Mouse (Mus musculus) testis, postnatal 14 days (tissue): Measurements from ENCODE around the gene Ampd2.

Experiments
- DNase-seq: peaks from one replicate; pipeline ENCODE4 v3.0.0; 2021; ENCODE audit warnings: low spot score

Gene Ampd2

DNA sequence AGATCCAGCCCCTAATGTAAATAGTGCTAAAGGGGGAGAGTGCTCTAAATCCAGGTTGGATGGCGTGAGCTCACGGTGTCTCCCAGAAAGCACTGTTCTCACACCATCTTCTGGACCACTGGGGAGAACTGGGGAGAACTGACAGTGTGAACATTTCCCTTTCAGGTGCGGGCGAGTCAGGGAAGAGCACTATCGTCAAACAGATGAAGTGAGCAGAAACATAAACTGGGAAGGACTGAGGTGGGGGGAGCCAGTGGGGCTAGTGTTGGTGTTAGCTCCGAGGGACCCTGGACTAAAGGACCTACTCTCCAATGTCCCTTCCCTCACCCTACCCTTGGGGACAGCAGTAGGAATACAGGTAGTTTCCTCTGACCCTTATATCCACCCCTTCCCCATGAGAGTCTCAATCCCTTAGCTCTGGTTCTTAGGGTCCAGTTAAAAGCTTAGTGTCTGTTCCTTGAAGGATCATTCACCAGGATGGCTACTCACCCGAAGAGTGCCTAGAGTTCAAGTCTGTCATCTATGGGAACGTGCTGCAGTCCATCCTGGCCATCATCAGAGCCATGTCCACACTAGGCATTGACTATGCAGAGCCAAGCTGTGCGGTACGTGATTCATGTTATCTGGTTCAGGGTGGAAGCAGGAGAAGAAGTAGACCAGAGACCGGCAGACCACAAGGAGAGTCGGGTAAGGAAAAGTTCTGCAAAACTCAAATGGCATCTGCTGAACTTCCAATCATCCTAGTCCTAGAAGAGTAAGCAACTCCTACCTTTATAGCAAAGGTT is 8.7 kb upstream of the Ampd2 start:
- DNase-seq, result no peak

- no peak for DNase-seq
These were observed 7.7 kb upstream of the Ampd2 start for GRCm38 (mm10) chr3:108094146-108094545.

- DNase-seq, result no peak
These were observed 6.9 kb upstream of the Ampd2 start for GRCm38 (mm10) chr3:108093306-108093705.

- no peak for DNase-seq
These were observed 6.2 kb upstream of the Ampd2 start, which contains the start of gene Gnat2 for GRCm38 (mm10) chr3:108092536-108093115. Gnat2 (plus strand) TSS chr3:108092789.

GRCm38 (mm10) chr3:108092030-108092429 is 5.6 kb upstream of the Ampd2 start:
- no peak for DNase-seq

GRCm38 (mm10) chr3:108090561-108090960 is 4.1 kb upstream of the Ampd2 start:
- DNase-seq, result no peak

DNA sequence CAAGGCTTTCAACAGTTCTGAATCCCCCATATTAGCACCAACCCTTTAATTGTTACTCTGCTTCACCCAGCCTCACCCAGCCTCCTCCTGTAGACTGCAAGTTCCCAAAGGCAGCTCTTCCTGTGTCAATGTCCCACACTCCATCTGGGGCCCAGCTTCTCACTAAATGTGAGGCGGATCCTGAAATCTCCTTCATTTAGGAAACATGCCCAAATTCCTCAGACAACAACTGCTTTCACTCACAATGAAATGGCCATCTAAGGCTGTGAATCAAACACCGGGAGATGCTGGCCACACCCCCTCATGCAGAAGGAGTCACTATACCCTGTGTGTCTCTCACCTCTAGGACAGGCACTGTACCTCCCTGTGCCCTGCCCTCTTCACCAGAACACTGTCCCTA is 3.5 kb upstream of the Ampd2 start:
- DNase-seq, result no peak

- DNase-seq, result no peak
These were observed 2.5 kb upstream of the Ampd2 start for GRCm38 (mm10) chr3:108088842-108089380.

- no peak for DNase-seq
These were observed 878 bp upstream of the Ampd2 start for GRCm38 (mm10) chr3:108087329-108087728.

DNA sequence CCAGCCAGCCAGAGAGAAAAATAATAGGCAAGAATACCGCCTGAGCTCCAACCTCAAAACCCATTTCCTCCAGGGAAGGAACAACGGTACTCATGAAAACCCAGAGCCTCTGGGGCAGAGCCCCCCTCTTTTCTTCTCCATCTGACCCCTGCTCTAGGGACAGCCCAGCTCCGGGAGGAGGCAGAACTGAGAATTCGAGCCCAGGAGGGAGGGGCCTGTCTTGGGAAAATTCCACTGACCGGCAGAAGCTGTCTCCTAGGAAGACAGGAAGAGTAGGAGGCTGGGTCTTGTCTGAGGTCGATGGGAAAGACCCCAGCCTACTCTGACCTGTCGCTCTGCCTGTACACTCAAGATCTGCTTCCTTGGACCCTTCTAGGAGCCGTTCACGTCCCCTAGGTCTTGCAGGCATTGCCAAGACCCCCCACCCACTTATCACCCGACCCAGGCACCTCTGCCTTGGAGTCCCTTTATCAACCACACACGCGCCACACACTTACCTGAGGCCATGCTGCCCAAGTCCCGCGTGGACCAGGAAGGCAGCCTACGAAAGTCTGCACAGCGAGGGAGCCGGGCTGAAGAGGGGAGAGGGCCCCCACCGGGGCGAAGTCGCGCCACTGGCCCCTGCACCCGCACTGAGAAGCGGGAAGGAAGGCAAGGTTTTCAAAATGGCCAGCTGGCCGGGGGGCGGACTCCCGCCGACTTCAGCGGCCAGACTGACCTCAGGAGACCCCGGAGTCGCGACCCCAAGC is 556 bp downstream of the Ampd2 start:
- DNase-seq, result peak; percentile 77

GRCm38 (mm10) chr3:108085281-108085720 is 1.1 kb downstream of the Ampd2 start:
- peak; percentile 86 for DNase-seq

DNA sequence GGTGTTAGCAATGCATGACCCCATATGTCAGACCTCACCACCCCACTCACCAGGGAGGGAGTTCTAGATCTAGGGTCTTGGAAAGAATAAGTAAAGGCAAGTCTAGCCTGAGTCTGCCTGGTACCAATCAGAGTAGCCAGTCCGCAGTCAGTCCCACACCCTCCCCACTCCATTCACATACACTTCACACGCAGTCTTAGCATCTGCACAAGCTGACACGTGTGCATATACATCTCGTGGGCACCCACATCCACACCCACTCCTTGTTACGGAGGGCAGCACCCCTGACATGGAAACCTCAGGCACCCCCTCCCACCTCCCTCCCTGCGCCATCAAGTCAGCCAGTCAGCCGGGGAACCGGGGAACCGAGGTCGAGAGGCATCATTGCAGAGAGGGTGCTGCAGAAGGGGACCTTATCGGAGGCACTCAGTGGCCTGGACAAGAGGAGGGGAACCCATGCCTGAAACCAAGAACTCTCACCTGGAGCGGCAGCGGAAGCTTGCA is 1.6 kb downstream of the Ampd2 start:
- no peak for DNase-seq

- DNase-seq, result no peak
These were observed 2.5 kb downstream of the Ampd2 start for GRCm38 (mm10) chr3:108083904-108084407.

GRCm38 (mm10) chr3:108083161-108083560 is 3.3 kb downstream of the Ampd2 start:
- no peak for DNase-seq

DNA sequence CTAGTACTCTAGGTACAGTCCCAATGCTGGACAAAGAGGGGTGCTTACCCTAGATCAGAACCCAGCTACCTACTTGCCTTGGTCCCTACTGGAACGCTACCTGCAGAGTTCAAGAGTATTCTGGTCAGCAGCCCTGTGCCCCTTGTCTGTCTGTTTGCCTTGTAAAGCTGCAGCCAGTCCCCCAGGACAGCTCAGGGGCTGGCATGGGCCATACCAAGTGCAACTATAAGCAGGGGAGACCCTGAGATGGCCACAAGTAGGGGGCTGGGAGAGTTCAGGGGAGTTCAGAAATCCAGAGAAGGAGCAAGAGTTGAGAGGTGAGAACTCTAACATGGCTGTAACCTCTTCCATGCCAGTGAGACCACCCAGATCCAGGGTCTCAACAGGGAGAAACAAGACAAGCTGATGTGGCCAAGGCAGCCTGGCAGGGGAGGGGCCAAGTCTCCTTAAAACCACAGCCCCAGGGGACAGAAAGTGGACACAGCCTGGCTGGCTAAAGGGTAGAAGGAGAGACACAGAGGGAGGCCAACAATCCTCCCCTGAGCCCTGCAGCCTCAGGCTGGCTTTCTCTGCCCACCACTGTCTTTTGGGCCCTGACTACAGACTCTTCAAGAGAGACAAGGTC is 4.1 kb downstream of the Ampd2 start:
- no peak for DNase-seq

DNA sequence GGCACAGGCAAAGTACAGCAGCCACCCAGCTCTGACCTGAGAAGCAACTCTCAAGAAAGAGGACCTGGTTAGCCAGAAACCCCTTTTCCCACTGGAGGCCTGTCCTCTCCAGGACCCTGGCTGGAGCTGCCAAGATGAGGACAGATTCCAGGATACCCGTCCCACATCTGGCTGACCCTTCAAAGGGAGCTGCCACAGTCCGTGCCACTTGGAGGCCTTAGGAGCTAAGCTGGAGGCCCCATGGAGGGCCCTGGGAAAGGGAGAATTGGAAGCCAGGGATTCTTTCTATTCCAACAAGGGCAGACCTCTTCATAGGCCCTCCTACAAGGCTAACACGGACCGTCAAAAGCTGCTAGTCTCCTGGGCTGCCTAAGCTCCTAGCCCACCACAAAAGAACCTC is 4.8 kb downstream of the Ampd2 start:
- DNase-seq, result no peak

- no peak for DNase-seq
These were observed 9.6 kb downstream of the Ampd2 start for GRCm38 (mm10) chr3:108076836-108077235.

GRCm38 (mm10) chr3:108072983-108073569 is 13.4 kb downstream of the Ampd2 start:
- DNase-seq, result no peak

GRCm38 (mm10) chr3:108070295-108071293 is 15.9 kb downstream of the Ampd2 start:
- DNase-seq, result no peak

GRCm38 (mm10) chr3:108069231-108069870 is 17.1 kb downstream of the Ampd2 start:
- no peak for DNase-seq
